Mouse (Mus musculus) embryo, embryonic 10 days (tissue): ENCODE results near the gene 1500009C09Rik.
A peak's percentile ranks its signal among the peaks of the same experiment; 100 is the strongest.
"Not testable (repeated sequence)": the region's sequence is repeated elsewhere in the genome, so short reads cannot be mapped to it uniquely, and the experiment has no call there.

Source experiments
- DNase-seq: peaks from one replicate; pipeline ENCODE4 v3.0.0-alpha.2; 2015; ENCODE audit warnings: low spot score

The 1500009C09Rik gene

GRCm38 (mm10) chr15:82218778-82219666 lies 33.2 kb upstream of the 1500009C09Rik start:
- DNase-seq = no peak

GRCm38 (mm10) chr15:82220003-82220675 lies 32.1 kb upstream of the 1500009C09Rik start:
- no peak for DNase-seq

DNA sequence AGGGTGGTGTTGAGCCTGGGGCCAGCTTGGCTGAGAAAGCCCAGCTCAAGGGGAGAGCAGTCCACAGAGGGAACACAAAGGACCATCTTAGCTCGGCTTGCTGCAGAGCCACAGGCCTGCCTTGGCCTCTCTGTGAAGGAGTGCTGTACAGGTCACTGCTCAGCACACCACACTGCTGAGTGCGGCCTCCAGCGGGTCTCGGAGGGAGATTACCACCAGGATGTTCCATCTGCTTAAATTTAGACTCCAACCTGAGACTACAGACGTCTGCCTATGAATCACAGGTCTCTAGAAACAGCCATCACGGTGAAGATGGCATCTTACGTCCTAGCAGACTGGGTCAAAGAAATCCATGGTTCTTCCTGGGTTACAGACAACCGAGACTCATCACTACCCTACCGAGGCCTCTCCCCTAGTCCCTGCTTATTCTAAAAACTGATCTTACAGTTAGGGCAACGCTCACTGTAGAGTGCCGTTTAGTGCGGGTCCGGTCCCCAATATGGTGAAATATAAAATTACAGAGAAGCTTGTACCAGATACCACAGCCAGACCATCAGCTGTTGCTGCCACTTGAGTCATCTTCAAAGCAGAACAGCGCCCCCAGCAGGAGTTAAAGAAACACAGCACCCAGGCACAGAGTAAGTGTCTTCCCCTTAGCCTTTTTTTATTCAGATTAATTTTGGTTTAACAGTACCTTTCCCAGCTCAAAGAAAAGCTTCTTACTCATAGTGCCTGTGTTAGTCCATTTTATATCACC lies 30.9 kb upstream of the 1500009C09Rik start:
- DNase-seq = no peak

DNA sequence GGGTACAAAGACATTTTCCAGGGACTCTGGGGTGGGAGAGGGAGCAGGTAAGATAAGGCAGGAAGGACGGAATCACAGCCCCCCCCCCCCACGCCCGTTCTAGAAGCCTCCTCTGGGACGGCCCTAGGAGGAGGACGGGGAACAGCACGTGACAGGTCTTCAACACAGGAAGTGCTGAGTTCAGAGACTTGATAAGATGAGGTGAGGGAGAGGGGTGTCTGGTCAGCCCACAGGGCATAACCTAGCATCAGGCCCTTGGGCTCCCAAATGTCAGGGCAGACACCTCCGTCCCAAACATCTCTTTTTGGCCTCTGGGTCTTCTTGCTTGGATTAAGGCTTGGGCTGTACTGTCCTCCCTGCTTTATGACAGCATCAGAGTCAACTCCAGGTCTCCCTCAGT lies 28.9 kb upstream of the 1500009C09Rik start:
- no peak for DNase-seq

DNA sequence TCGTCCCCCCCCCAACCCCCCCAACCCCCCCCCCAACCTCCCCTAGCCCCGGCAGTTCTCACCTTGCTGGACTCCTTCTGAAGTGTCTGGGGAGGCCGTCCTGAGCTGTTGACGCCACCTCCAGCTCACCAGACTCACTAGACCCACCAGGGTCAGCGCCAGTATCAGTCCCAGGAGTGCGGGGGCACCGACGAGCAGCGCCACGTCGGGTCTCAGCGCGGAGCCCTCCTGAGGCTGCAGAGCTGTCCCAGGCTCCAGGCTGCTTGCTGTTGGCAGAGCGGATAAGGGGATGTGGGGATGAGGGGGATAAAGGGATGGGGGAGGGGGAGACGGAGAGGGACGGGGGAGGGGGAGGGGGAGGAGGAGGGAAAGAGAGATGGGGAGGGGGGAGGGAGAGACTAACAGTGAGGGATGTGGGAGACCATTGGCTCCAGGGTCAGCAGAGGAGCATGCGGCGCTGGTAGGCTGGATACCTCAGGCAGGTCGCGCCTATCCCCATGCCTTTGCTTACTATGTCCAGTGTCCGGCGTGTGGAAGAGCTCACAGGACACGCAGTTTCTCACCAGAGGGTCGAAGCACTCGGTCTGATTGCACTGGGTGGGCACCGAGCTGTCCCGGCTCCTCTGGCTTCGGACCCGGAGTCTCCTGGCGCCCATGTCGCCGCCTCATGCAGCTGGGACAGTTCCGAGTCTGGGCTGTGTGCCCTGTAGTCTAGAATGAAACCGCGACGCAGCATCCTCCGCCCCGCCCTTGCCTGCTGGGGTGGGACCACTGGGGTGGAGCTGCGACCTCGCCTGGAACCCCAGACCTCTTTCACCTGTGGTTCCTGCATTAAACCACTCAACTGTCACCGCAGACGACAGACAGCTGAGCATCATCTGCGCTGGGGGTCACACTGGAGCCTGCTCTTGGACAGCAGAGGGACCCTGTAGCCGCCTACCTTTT lies 28.3 kb upstream of the 1500009C09Rik start, which contains the start of gene Tnfrsf13c:
Tnfrsf13c (minus strand) TSS at position 713 of the 945 bp plus-strand sequence.
- no peak for DNase-seq

GRCm38 (mm10) chr15:82224602-82225215 lies 27.5 kb upstream of the 1500009C09Rik start:
- no peak for DNase-seq

DNA sequence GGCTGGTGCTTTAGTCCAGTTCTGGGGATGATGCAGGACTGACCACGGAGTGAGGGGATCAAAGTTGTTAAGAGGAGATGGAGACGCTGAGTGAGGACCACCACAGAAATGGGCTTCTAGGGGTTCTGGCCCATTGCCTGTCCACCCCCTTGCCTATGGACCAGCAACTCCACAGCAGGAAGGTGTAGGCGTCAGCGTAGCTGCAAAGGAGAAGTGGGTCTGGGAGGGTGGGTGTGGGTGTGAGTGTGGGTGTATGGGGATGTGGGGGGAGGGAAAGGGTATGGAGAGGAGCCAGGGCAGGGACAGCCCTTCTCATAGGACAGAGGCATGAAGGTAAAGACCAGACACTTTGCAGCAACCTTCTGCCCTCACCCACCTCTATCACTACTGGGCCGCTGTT lies 26.4 kb upstream of the 1500009C09Rik start:
- no peak for DNase-seq

DNA sequence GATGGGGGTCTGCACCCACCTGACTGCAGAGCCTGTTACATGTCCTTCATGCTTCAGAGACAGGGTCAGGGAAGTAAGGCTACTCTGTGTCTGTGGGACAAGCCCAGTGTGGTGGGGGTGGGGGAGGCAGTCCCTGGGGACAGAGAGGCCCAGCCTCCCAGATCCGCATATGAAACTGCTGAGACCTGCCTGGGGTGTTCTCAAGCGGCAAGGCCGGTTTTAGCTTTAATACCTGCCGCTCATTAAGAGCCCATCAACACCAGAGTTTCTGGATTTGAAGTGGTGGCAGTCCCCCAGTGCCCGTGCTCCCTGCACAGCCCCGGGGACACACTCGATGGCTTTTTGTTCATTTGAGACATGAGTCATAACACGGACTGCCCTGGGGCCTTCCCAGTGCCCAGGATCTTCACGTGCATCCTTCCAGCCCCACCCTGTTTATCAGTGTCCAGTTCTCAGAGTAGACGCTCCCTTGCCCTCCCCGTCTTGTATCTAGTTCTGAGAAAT lies 22.6 kb upstream of the 1500009C09Rik start:
- DNase-seq = no peak

GRCm38 (mm10) chr15:82230098-82230611 lies 22.0 kb upstream of the 1500009C09Rik start:
- no peak for DNase-seq

GRCm38 (mm10) chr15:82231100-82231499 lies 21.1 kb upstream of the 1500009C09Rik start:
- DNase-seq = no peak

DNA sequence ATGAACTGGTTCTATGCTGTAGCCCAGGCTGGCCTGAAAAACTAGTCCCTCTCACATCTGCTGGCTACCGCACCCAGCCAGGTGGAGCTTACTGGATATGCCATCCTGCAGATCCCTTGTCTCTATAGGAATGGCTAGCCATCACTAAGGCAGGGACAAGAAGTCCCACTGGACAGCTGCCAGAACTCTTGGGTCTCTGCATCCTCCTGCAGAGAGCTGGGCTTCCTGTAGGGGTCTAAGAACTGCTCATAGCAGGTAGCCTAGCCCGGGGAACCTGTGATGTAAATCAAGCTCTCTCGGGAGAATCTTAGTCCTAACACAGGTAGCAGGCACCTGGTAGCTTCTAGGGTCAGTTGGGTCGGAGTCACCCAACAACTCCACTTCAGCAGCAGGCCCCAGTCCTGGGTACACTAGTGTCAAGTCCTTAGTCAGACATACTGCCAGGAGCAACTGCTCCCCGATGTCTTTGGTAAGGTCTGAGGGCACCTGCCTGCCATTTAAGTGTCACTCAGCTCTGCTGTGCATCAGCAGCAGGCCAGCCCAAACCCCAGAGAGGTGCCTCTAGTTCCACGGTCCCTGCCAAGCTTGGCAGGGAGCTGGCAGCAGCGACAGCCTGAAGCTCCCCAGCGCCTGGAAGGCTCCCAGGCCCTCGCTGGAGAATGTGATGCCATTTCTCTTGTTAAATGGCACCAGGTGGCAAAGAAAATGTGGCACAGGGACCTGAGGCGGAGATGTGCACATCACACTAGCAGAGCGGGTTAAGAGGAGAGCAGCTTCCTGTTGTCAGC lies 20.4 kb upstream of the 1500009C09Rik start:
- no peak for DNase-seq

DNA sequence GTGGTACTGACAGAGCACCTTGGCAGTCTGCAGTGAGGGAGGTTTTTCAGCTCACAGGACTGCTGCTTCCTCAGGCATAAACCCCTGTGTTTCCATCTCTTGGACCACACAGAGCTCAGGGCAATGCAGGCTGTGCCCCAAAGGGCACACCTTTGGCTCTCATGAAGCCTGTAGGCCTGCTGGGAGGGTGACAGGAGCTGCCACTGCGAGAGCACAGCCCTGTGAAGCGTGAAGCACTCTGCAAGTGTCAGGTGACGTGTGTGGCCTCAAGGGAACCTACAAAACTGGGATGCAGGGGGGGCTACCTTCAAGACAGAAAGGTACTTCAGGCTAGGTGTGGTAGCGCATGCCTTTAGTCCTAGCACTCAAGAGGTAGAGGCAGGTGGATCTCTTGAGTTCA lies 19.5 kb upstream of the 1500009C09Rik start:
- DNase-seq = no peak

GRCm38 (mm10) chr15:82235661-82236060 lies 16.5 kb upstream of the 1500009C09Rik start:
- no peak for DNase-seq

- peak; percentile 81 for DNase-seq
Observed at GRCm38 (mm10) chr15:82236565-82236964, 15.6 kb upstream of the 1500009C09Rik start.

GRCm38 (mm10) chr15:82243311-82243710 lies 8.9 kb upstream of the 1500009C09Rik start:
- no peak for DNase-seq

DNA sequence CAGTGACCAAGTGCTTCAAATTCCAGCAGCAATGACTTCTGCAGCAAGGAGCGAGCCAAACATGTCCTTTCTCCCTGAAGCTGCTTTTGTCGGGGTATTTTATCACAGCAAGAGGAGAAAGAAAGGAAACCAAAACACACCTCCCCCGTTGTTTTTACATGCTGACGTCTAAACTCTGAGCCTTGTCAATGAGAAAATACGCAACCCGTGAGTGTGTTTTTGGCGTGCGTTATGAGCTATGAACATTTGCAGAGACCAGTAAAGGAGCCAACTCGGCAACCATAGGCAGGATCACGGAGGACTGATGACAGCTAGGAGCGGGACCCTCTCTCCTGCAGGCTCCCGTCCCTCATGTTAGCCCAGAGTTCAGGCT lies 8.5 kb upstream of the 1500009C09Rik start:
- DNase-seq = no peak

DNA sequence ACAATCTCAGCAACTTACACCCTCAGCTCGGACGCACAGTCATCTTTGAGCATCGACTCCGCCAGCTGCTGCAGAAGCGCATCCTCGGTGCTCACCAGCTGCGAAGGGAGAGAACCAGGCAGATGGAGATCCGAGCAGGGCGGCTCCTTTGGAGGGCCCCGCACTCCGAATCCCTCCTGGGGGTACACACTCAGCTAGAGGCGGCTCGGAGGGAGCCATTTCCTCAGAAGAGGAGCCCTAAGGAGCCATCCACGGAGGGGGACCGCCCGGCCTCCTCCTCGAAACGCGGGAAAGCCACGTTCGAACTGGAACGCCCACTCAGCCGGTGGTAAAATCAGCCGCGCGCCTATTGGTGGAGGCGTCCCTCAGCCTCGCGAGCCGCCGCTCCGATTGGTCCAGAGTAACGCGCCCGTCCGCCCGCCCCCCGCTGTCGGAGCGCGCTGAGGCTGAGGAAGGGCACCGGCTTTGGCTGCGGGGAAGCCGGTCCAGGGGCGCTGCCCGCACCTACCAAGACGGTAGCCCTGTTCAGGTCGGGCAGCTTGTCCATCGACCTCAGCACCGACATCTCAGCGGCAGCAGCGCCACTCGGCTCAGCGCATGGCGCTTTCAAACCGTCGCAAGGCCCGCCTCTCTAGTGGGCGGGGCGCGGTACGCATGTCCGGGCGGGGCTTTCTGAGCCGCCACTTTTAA lies 7.9 kb upstream of the 1500009C09Rik start, which contains the start of gene Cenpm:
Cenpm (minus strand) TSS at position 634 of the 690 bp plus-strand sequence.
- DNase-seq = peak; percentile 97

- DNase-seq = not testable (repeated sequence)
Observed at GRCm38 (mm10) chr15:82244805-82245161, 7.4 kb upstream of the 1500009C09Rik start.
